Mouse (Mus musculus): ENCODE measurements around the gene Foxo4.
A peak's percentile ranks its signal among the peaks of the same experiment; 100 is the strongest.

Foxo4 gene

DNA sequence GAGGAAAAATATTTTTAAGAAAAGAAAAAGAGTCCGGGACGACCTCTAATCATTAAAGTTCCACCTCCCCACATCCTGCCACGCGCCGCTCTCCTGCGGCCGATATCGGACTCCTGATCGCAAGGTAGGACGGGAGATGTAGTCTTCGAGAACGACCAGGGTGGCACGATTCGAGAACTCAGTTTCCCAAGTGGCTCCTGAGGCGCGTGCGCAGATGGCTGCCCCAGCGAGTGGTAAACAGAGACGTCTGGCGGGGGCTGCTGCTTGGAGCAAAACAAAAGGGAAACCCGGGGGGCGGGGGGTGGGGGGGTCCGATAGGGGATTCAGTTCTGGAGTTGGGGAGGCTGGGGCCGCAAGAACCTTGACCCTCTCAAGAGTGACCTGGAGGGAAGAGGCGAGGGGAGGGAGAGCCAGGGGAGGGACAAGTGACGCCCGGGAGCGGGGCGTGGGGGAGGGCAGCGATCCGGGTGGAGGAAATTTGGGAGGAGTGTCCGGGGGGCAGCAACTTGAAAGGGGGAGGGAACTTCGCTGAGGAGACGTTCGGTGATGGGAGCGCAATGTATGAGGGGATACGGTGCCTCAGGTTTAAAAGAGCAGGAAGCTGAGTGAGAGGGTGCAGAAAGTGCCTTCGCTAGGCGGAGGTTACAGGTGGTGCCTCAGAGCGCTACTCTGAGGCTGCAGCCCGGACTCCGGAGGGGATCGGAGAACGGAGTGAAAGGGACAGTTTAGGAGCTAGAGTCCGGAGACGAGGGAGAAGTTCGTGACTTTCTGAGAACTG lies at the start of gene Foxo4:
Gene Foxo4, plus strand, starts transcription at position 577 of the 778 bp plus-strand sequence.
- peak; percentile 87 for DNase-seq (ENCODE audit: low spot score)

DNA sequence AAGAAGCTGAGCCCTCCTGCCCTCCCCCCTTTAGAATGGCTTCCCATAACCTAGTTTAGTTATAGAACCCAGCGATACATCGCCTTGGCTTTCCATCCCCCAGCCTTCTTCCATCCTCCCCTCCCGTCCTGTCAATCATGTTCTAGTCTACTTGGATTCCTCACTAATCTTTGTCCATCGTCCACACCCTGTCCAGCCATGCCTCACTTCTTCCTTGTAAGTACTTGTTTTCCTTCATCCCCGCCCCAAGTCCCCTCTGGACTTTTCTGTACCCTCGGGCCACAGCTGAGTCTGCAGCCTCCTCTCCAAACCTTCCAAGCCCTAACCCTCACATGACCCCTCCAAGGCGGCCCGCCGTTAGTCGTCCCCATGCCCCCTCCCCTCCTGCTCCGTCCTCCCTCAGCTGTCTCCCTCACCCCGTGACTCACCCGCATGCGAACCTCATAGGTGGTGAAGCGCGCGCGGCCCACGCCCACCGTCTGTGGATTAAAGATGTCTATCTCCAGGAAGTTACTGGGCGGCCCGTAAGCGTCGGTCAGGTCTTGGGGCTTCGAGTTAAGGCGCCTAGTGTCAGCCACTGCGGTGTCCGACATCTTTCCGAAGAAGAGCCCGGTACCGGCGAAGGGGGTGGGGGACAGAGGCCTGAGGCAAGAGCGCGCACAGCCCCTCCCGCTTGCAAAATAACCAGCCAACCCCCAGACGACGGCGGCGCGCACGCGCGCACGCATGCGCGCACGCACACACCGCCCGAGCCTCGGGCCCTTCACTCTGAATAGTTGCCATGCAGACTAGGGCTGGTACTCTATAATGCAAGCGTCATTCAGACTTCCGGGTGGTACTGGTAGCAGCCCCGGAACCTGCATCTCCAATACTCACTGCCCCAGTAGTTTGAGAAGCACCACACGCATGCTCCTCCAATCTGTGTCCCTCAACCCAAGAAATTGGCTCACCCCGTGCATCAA lies 32.2 kb upstream of the Foxo4 start, which contains the start of gene Snx12:
Gene Snx12, minus strand, starts transcription at position 730 of the 962 bp plus-strand sequence.
- peak; percentile 82 for DNase-seq (ENCODE audit: low spot score)

GRCm38 (mm10) chrX:101222796-101223162 lies 31.5 kb upstream of the Foxo4 start:
- no peak for DNase-seq (ENCODE audit: low spot score)

- DNase-seq (ENCODE audit: low spot score), result no peak
These were observed 9.3 kb upstream of the Foxo4 start for GRCm38 (mm10) chrX:101245011-101245410.

DNA sequence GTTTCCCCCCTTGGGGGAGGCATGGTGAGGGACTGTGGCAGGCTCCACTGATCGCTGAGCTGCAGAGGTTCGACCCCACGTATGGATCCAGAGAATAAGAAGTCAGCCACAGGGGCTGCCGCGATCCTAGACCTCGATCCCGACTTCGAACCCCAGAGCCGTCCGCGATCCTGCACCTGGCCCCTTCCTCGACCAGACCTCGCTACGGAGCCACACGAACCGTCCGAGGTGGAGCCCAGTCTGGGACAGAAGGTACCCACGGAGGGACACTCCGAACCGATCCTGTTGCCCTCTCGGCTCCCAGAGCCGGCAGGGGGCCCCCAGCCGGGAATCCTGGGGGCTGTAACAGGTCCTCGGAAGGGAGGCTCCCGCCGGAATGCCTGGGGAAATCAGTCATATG lies 412 bp downstream of the Foxo4 start:
- no peak for DNase-seq (ENCODE audit: low spot score)

DNA sequence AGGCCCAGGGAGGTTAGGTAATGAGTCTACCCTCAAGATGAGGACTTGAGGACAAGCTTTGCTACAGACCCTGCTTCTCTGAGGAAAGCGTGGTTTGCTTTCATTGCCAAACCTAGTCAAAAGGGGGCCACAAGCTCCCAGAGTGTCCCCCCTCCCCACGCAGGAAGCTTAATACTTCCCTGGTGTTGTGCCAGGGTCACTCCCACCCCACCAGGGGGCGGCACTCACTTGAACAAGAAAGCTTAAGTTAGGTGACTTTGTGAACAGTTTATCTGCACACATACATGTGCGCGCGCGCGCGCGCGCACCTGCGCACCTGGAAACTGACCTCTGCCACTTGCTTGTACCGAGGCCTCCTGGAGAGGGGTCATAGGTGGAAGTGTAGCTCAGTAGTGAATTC lies 2.3 kb downstream of the Foxo4 start:
- no peak for DNase-seq (ENCODE audit: low spot score)

- DNase-seq (ENCODE audit: low spot score), result no peak
These were observed 6.4 kb downstream of the Foxo4 start for GRCm38 (mm10) chrX:101260441-101261325.

GRCm38 (mm10) chrX:101263892-101264291 lies 9.6 kb downstream of the Foxo4 start, which contains the start of gene Gm614:
Gene Gm614, minus strand, starts transcription at chrX:101263992.
- DNase-seq (ENCODE audit: low spot score), result no peak

GRCm38 (mm10) chrX:101266631-101267030 lies 12.3 kb downstream of the Foxo4 start:
- no peak for DNase-seq (ENCODE audit: low spot score)

GRCm38 (mm10) chrX:101268025-101268754 lies 13.9 kb downstream of the Foxo4 start, which contains the start of gene Il2rg:
Gene Il2rg, minus strand, starts transcription at chrX:101268255.
- DNase-seq (ENCODE audit: low spot score), result no peak

DNA sequence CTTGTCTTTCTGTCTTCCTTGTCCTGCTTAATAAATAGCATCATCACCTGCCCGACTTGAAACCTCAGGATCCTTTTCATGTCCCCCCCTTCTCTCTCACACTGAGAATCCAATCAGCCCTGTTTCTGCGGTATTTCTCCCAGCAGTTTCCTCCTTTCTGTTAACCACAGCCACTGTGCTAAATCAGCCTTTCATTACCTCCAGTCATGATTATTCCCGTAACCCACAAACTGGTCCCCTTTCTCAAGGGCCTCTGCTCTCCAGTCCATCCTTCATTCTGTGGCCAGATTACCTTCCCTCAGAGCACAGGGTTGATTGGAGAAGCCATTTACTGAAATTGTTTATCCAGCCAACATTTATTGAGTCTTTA lies 14.4 kb downstream of the Foxo4 start, which contains the start of gene Gm20489:
Gene Gm20489, minus strand, starts transcription at position 269 of the 370 bp plus-strand sequence.
- DNase-seq (ENCODE audit: low spot score), result no peak

DNA sequence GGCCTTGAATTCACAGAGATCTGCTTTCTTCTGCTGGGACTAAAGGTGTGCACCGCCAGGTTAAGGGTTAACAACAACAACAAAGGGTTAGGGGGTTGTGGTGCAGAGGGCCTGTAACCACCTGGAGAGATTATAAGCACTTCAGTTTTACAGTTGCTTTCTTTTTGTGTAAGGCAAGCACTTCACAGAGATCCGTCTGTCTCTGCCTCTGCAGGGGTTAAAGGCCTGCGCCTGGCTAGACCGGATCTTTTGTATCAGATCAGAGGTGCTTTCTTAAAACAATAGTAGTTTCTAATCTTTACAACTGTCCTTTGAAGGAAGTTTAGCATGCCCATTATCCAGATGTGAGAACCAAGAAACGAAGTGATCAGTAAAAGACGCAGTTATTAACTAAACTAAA lies 19.1 kb downstream of the Foxo4 start:
- no peak for DNase-seq (ENCODE audit: low spot score)

- DNase-seq (ENCODE audit: low spot score), result peak; percentile 91
These were observed 19.8 kb downstream of the Foxo4 start, which contains the start of gene Med12 for GRCm38 (mm10) chrX:101273875-101274738. Gene Med12, plus strand, starts transcription at chrX:101274030.

GRCm38 (mm10) chrX:101282813-101283212 lies 28.5 kb downstream of the Foxo4 start:
- no peak for DNase-seq (ENCODE audit: low spot score)

GRCm38 (mm10) chrX:101285534-101285933 lies 31.2 kb downstream of the Foxo4 start:
- DNase-seq (ENCODE audit: low spot score), result peak; percentile 31

- DNase-seq (ENCODE audit: low spot score), result no peak
These were observed 31.8 kb downstream of the Foxo4 start for GRCm38 (mm10) chrX:101285953-101286670.

DNA sequence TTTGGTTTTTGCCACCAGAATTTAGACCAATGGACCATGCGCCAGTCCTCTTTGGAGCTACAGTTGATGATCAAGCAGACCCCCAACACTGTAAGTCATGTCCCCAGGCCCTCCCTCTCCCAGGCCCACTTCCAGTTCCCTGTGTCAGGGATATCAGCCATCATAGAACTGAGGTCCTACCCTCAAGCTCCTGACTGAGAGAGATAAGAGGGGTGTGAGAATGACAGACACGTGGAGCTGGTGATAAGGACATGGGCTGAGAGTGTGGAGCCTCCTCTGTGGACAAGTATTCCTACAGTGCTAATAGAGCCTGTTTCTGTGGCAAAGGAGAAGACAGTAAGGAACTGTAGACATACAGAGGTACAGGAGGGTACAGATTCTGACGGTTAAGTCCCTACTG lies 33.2 kb downstream of the Foxo4 start:
- DNase-seq (ENCODE audit: low spot score), result no peak

DNA sequence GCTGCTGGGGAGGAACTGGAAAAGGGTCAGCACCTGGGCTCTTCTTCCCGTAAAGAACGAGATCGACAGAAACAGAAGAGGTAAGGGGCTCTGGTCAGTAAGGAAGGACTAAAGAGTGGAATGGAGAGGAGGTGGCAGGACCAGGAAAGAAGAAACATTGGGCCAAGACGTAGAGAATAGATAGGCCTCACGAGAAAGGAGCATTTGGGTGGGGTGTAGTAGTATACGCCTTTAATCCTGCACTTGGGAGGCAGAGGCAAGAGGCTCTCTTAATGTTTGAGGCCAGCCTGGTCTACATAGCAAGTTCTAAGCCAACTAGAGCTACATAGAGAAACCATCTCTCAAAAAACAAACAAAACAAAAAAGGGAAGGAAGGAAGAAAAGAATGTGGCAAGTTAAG lies 34.1 kb downstream of the Foxo4 start:
- DNase-seq (ENCODE audit: low spot score), result no peak

DNA sequence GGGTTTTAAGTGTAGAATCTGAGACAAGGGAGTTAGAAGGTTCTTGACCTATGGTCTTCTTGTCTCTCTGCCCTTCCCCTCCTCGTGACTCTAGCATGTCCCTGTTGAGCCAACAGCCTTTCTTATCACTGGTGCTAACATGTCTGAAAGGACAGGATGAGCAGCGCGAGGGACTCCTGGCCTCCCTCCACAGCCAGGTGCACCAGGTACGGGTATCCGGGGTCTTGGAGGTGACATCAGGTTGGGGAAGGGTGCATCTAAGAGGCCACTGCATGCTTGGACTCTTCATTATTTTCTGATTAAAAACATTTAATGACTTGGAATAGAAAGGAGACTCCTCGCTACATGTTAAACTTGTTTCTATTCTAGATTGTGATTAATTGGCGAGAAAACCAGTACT lies 34.7 kb downstream of the Foxo4 start:
- no peak for DNase-seq (ENCODE audit: low spot score)
